Mouse (Mus musculus): ENCODE measurements at regions not wholly inside any gene's neighbourhood (a gene's known extent, or its start where the extent isn't known, plus 50 kb on each side); places are given as distances from the start of the nearest gene placed in this dataset.

- TF ChIP-seq CTCF (IDR thresholded peaks at IDR 0.05; ENCODE audit: extremely low read depth, insufficient read depth, low read length): no peak
- no peak for TF ChIP-seq POLR2A (IDR thresholded peaks at IDR 0.05; ENCODE audit: extremely low read depth, insufficient read depth, low read length)
These were observed 141.5 kb upstream of the Dyrk2 start for GRCm38 (mm10) chr10:119011511-119011910.
